Mouse (Mus musculus): Measurements from ENCODE around the gene Skida1.

GRCm38 (mm10) chr2:18059891-18060290, 11.0 kb upstream of the Skida1 start:
- TF ChIP-seq POLR2A (IDR thresholded peaks at IDR 0.05; ENCODE audit: insufficient read depth, low read depth, low read length) (no peak), CTCF (IDR thresholded peaks at IDR 0.05) (no peak)

Measured in heart, adult 2 months (tissue).